In genomic region chr1:181316571-181316970, GRCm38 (mm10) we compare ENCODE assay signal across 24 mouse cellular contexts. TPM values are rescaled to one million over a fixed set of nuclear protein-coding genes. Genes with fewer than 3 reads are reported as not detected.
DNase-seq lines count a peak whose midpoint lies in the region; ATAC-seq and TF ChIP-seq lines count a peak whose summit lies in the region.
"Had no signal": no experiment of that assay in that cellular context is flagged by ENCODE, and none has a peak within 500 bp of the region (broad histone marks: within the 10 kb centered on the region; RNA-seq: fewer than 3 reads in every experiment).

No protein-coding gene starts in this region.

- TF ChIP-seq RAD21 in MEL (IDR thresholded peaks at IDR 0.05; ENCODE audit: low read depth, low read length): no peak

- H3K27me3 ChIP-seq in MEL (ENCODE audit: control insufficient read depth in 1 of 2, insufficient read depth in 2 of 2, low read length in 2 of 2): peaks cover 0 to 2% of the 10 kb centered on the region in 2 experiments; a peak in 1 of 4 replicates
- H3K27me3 ChIP-seq in limb, embryonic 10.5 days (ENCODE audit: low read depth, poor library complexity, severe bottlenecking): no peaks in the 10 kb centered on the region
- H3K27me3 ChIP-seq in intestine, embryonic 15.5 days (replicated peaks): no peaks in the 10 kb centered on the region
- H3K27me3 ChIP-seq: embryonic facial prominence, embryonic 13.5 days; heart, embryonic 15.5 days had no signal

- no peak overlapping the region for H3K4me3 ChIP-seq in MEL (ENCODE audit: control insufficient read depth in 1 of 2, insufficient read depth in 1 of 2, low read depth in 2 of 2, low read length in 2 of 2)
- H3K4me3 ChIP-seq in limb, embryonic 10.5 days: no peak overlapping the region
- no peak overlapping the region for H3K4me3 ChIP-seq in intestine, embryonic 15.5 days (replicated peaks)
- H3K4me3 ChIP-seq: embryonic facial prominence, embryonic 13.5 days; heart, embryonic 15.5 days; hindbrain, embryonic 10.5 days had no signal

- H3K79me2 ChIP-seq in MEL (ENCODE audit: control insufficient read depth, insufficient read depth, low read length, poor library complexity): no peaks in the 10 kb centered on the region

- H3K4me2 ChIP-seq in intestine, embryonic 15.5 days (replicated peaks): no peak overlapping the region
- H3K4me2 ChIP-seq: embryonic facial prominence, embryonic 13.5 days; heart, embryonic 11.5 days; heart, embryonic 15.5 days; hindbrain, embryonic 14.5 days had no signal

- TF ChIP-seq POLR2A in MEL (IDR thresholded peaks at IDR 0.05; ENCODE audit: control insufficient read depth in 1 of 2, insufficient read depth in 1 of 2, low read depth in 1 of 2, low read length in 2 of 2, poor library complexity in 1 of 2): no peak

- ATAC-seq in megakaryocyte, adult 5-6 weeks (ENCODE audit: poor library complexity, severe bottlenecking): peak; percentile 67
- no peak for ATAC-seq in intestine, embryonic 15.5 days
- ATAC-seq: activated CD4-positive, CD25-positive, alpha-beta regulatory T cell, adult 4 months; forebrain, embryonic 16.5 days; intestine, postnatal 0 days; Patski had no signal

- 84% methylated on average over 5 of the region's 5 CpGs for WGBS in limb, embryonic 10.5 days
- WGBS in intestine, embryonic 15.5 days: 71% methylated on average over 5 of the region's 5 CpGs

- no peaks in the 10 kb centered on the region for H3K9me3 ChIP-seq in MEL (replicated peaks; ENCODE audit: insufficient read depth, low read length)
- H3K9me3 ChIP-seq in limb, embryonic 10.5 days (replicated peaks): no peaks in the 10 kb centered on the region
- H3K9me3 ChIP-seq in intestine, embryonic 15.5 days: no peaks in the 10 kb centered on the region
- H3K9me3 ChIP-seq: heart, embryonic 15.5 days; hindbrain, embryonic 10.5 days had no signal

- peaks cover 0 to 16% of the 10 kb centered on the region in 2 experiments; a peak in 3 of 4 replicates for H3K4me1 ChIP-seq in MEL (ENCODE audit: control insufficient read depth in 1 of 2, insufficient read depth in 2 of 2, low read length in 2 of 2)
- 0 out of 2 replicates have a peak, but pooled peaks cover 4% of the 10 kb centered on the region for H3K4me1 ChIP-seq in limb, embryonic 10.5 days
- H3K4me1 ChIP-seq in intestine, embryonic 15.5 days (replicated peaks): no peaks in the 10 kb centered on the region
- H3K4me1 ChIP-seq: heart, embryonic 15.5 days; hindbrain, embryonic 10.5 days had no signal

- H3K27ac ChIP-seq in MEL (ENCODE audit: control insufficient read depth, low read depth, low read length): no peak overlapping the region
- no peak overlapping the region for H3K27ac ChIP-seq in limb, embryonic 10.5 days
- H3K27ac ChIP-seq in intestine, embryonic 15.5 days: no peak overlapping the region
- H3K27ac ChIP-seq: embryonic facial prominence, embryonic 13.5 days; heart, embryonic 15.5 days; hindbrain, embryonic 10.5 days; hindbrain, embryonic 14.5 days had no signal

- TF ChIP-seq EP300 in MEL (IDR thresholded peaks at IDR 0.05; ENCODE audit: low read depth in 1 of 2, low read length in 2 of 2): peak; percentile 18; a peak in 1 of 4 replicates

- H3K9ac ChIP-seq in MEL (ENCODE audit: control insufficient read depth, low read depth, low read length, poor library complexity, severe bottlenecking): no peak overlapping the region
- H3K9ac ChIP-seq in intestine, embryonic 15.5 days: no peak overlapping the region
- H3K9ac ChIP-seq: embryonic facial prominence, embryonic 13.5 days; heart, embryonic 15.5 days; hindbrain, embryonic 14.5 days had no signal

- no peak for TF ChIP-seq CTCF in MEL (IDR thresholded peaks at IDR 0.05 in 2 of 3, conservative IDR thresholded peaks at IDR 0.05 in 1 of 3; ENCODE audit: control insufficient read depth in 1 of 3, insufficient read depth in 1 of 3, low read depth in 2 of 3, low read length in 3 of 3, poor library complexity in 1 of 3, severe bottlenecking in 1 of 3)

- H3K36me3 ChIP-seq in MEL (ENCODE audit: control insufficient read depth in 1 of 2, insufficient read depth in 2 of 2, low read length in 2 of 2): peaks cover 0 to 4% of the 10 kb centered on the region in 2 experiments; a peak in 2 of 4 replicates
- H3K36me3 ChIP-seq in limb, embryonic 10.5 days: no peaks in the 10 kb centered on the region
- no peaks in the 10 kb centered on the region for H3K36me3 ChIP-seq in intestine, embryonic 15.5 days
- H3K36me3 ChIP-seq: embryonic facial prominence, embryonic 13.5 days; heart, embryonic 15.5 days; hindbrain, embryonic 10.5 days had no signal

- DNase-seq in 416B (ENCODE audit: low read depth) (peak; percentile 69), A20 (ENCODE audit: low read depth, low spot score) (peak; percentile 60), MEL (ENCODE audit: low read depth, low spot score) (peak; percentile 81)
- no peak for DNase-seq in limb, embryonic 10.5 days (ENCODE audit: low spot score)
- DNase-seq in cerebellum, postnatal 36 days: no peak
- no peak for DNase-seq in thymus, postnatal 36 days
- DNase-seq: cerebellum, adult 2 months; cerebellum, postnatal 14 days; gastrocnemius, postnatal 10 days; kidney, adult 8-10 months had no signal

TF ChIP-seq in MEL, 35 proteins besides CTCF, POLR2A, EP300 and RAD21:
- TF ChIP-seq MYB (IDR thresholded peaks at IDR 0.05; ENCODE audit: low read depth, low read length): no peak
- peak in 1 of 2 experiments; percentile 66; a peak in 2 of 4 replicates for TF ChIP-seq USF2 (IDR thresholded peaks at IDR 0.05; ENCODE audit: borderline replicate concordance in 1 of 2, insufficient read depth in 1 of 2, low read depth in 1 of 2, low read length in 2 of 2)
- TF ChIP-seq MAFK (IDR thresholded peaks at IDR 0.05; ENCODE audit: borderline replicate concordance, low read depth, low read length): no peak
- TF ChIP-seq NELFE (IDR thresholded peaks at IDR 0.05; ENCODE audit: low read depth, low read length): no peak
- 0 out of 2 replicates have a peak, but pooled peaks have one; percentile 40 for TF ChIP-seq MYC (IDR thresholded peaks at IDR 0.05; ENCODE audit: low read depth, low read length)
- 0 out of 2 replicates have a peak, but pooled peaks have one; percentile 29 for TF ChIP-seq RCOR1 (IDR thresholded peaks at IDR 0.05; ENCODE audit: low read depth, low read length)
- TF ChIP-seq GABPA (IDR thresholded peaks at IDR 0.05; ENCODE audit: low read depth, low read length): no peak
- no peak for TF ChIP-seq MAZ (IDR thresholded peaks at IDR 0.05; ENCODE audit: low read depth, low read length)
- no peak for TF ChIP-seq ZC3H11A (IDR thresholded peaks at IDR 0.05; ENCODE audit: low read depth, low read length)
- TF ChIP-seq KAT2A (conservative IDR thresholded peaks at IDR 0.05; ENCODE audit: low read depth, low read length): no peak
- no peak for TF ChIP-seq ZMIZ1 (IDR thresholded peaks at IDR 0.05; ENCODE audit: low read depth, low read length)
- no peak for TF ChIP-seq MEF2A (IDR thresholded peaks at IDR 0.05; ENCODE audit: extremely low read depth, insufficient replicate concordance, low read depth, low read length, poor library complexity, severe bottlenecking)
- TF ChIP-seq E2F4 (IDR thresholded peaks at IDR 0.05; ENCODE audit: borderline replicate concordance, low read depth, low read length): no peak
- no peak for TF ChIP-seq POLR2AphosphoS2 (IDR thresholded peaks at IDR 0.05; ENCODE audit: low read length)
- TF ChIP-seq USF1 (IDR thresholded peaks at IDR 0.05; ENCODE audit: low read depth, low read length): peak; percentile 91
- TF ChIP-seq NRF1 (IDR thresholded peaks at IDR 0.05; ENCODE audit: insufficient read depth, low read depth, low read length, poor library complexity, severe bottlenecking): no peak
- TF ChIP-seq BHLHE40 (IDR thresholded peaks at IDR 0.05; ENCODE audit: borderline replicate concordance, low read depth, low read length): peak; percentile 97
- peak; percentile 21 for TF ChIP-seq MXI1 (IDR thresholded peaks at IDR 0.05; ENCODE audit: low read depth, low read length)
- TF ChIP-seq GATA1 (IDR thresholded peaks at IDR 0.05; ENCODE audit: low read depth, low read length): 0 out of 2 replicates have a peak, but pooled peaks have one; percentile 10
- TF ChIP-seq MAX (IDR thresholded peaks at IDR 0.05; ENCODE audit: low read length): peak; percentile 78
- TF ChIP-seq ZKSCAN1 (IDR thresholded peaks at IDR 0.05; ENCODE audit: low read depth, low read length): no peak

RNA-seq across cellular contexts. Expression of gene Cnih3, which starts 35.9 kb away (rescaled TPM):
- total RNA-seq in MEL (2012; rRNA removed): not detected in 2 replicates
- not detected for polyA plus RNA-seq in MEL (2012; ENCODE audit: insufficient read depth in 1 of 2, insufficient read length in 2 of 2, low read depth in 1 of 2, low replicate concordance in 2 of 2, missing spikeins in 1 of 2)
- total RNA-seq in megakaryocyte, adult 5-6 weeks (2015): not detected in 2 replicates
- total RNA-seq in megakaryocyte, adult 5-6 weeks (2017): not detected in 2 replicates
- 0.16 and 0.33 TPM in 2 replicates for polyA plus RNA-seq in limb, embryonic 10.5 days (2016; fragmentation: Nextera tagmentation; extraction: Ambion mirVana)
- polyA plus RNA-seq in intestine, embryonic 15.5 days (2015; fragmentation: Nextera tagmentation; extraction: Ambion mirVana): 0.20 and 0.29 TPM in 2 replicates
- total RNA-seq: adrenal gland, adult 18-20 months; adrenal gland, postnatal 36 days; heart, postnatal 25 days had no signal
- polyA plus RNA-seq: activated CD4-positive, CD25-positive, alpha-beta regulatory T cell, adult 4 months had no signal

Comparison
In these comparisons a context has a peak if more than half of its experiments do, and no peak if none do; other contexts are left out.
1. DNase-seq: peak in 416B (single experiment), A20 (single experiment) and MEL (single experiment); none in limb, embryonic 10.5 days (single experiment), cerebellum, postnatal 36 days (0 of 2) and thymus, postnatal 36 days (0 of 2).